Mouse (Mus musculus): ENCODE measurements around the gene Ptms. TPM values are rescaled to one million over a fixed set of nuclear protein-coding genes. Genes with fewer than 3 reads are reported as not detected.
A peak's percentile ranks its signal among the peaks of the same experiment; 100 is the strongest.

Gene Ptms
- polyA plus RNA-seq, 1 experiment from 2014 or later, result 399 TPM

DNA sequence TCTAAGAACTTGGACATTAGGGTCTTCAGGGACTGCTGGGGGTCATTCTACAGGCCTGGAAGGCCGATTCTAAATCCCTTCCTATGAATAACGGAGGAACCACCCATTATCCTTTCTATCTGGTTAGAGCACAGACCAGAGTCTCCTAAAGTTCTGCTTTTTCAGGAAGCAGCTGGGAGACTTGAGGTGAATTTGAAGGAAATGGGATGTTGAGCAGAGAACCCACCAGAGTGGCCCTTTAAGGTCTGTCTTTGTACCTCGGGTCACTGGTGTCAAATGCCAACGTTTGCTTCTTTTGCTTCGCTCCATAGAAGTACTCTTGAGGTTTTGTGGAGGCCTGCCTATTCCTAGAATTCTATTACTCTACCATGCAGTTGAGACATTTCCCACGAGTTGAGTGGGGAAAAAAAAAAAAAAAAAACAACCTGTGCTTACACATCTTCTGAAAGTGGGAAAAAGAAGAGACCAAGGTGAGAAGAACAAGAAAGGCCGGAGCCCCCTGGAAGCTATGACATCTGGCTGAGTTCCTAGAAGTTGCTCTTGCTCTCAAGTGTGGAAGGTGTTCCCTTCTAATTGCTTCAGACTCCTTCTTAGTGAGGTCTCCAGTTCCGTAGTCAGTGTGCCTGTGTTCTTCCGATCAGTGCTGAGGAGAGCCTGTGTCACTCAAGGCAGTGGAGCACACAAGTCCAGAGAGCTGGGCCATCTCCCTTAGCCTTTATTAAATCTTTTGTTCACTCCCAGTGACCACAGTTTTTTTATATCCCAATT is 599 bp upstream of the Ptms start:
- 21% methylated on average over 9 of the region's 9 CpGs for WGBS
- Histone ChIP-seq H3K27ac (peak overlapping the region; percentile 99), H3K9me3 (replicated peaks; ENCODE audit: low read length) (no peaks in the 10 kb centered on the region), H3K4me2 (ENCODE audit: low read length) (peak overlapping the region; percentile 84; the same call in 1 of the 2 replicates), H3K36me3 (ENCODE audit: insufficient read depth, low read length) (no peaks in the 10 kb centered on the region), H3K27me3 (ENCODE audit: insufficient read depth, low read length) (no peaks in the 10 kb centered on the region), H3K4me3 (replicated peaks; ENCODE audit: low read depth, low read length) (0 out of 2 replicates have a peak overlapping the region, but pooled peaks have one; percentile 23), H3K9ac (ENCODE audit: low read depth, low read length) (no peak overlapping the region), H3K4me1 (replicated peaks; ENCODE audit: insufficient read depth, low read length) (peaks cover 29% of the 10 kb centered on the region)
- no peak for DNase-seq (ENCODE audit: low spot score)
- no peak for ATAC-seq (replicated peaks; ENCODE audit: low FRiP score, low read depth)
- no peak for TF ChIP-seq CTCF (IDR thresholded peaks at IDR 0.05; ENCODE audit: low read depth)

DNA sequence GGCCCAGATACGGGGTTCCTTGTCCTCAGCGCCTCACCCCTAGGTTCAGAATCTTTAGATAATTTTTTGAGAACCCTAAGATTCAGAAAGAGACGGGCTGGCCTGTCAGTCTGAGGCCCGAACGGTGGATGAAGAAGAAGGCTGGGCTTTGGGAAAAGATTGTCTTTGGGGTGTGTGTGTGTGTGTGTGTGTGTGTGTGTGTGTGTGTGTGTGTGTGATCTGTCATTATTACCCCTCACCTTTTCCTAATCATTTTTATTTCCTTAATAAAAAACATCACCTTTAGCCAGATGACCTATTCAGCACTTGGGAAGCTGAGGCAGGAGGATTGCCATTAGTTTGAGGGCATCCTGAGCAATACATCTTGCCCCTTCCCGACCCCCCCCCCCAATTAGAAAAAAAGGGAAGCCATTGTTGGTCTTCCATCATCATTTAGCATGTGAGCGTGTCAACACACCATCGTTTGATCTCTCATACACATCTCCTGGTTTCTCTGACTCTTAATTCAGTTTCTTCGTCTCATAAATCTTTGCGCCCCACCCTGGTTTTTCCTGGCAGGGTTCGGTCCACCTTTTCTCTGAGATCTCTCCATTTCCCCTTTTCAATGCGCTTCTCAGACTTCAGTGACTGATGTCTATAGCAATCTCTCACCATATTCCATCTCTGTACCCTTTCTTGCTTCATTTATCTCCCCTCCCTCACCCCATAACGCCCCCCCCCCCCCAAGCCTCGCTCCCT is 844 bp downstream of the Ptms start:
- no peak for TF ChIP-seq CTCF (IDR thresholded peaks at IDR 0.05; ENCODE audit: low read depth)
- H3K27ac ChIP-seq, result peak overlapping the region; percentile 99
- peak overlapping the region; percentile 84 for H3K4me2 ChIP-seq (ENCODE audit: low read length)
- WGBS, result 21% methylated on average over 13 of the region's 14 CpGs
- H3K4me1 ChIP-seq (replicated peaks; ENCODE audit: insufficient read depth, low read length), result peaks cover 35% of the 10 kb centered on the region
- H3K27me3 ChIP-seq (ENCODE audit: insufficient read depth, low read length), result no peaks in the 10 kb centered on the region
- no peak for DNase-seq (ENCODE audit: low spot score)
- no peaks in the 10 kb centered on the region for H3K9me3 ChIP-seq (replicated peaks; ENCODE audit: low read length)
- peak overlapping the region; percentile 23; the same call in 1 of the 2 replicates for H3K4me3 ChIP-seq (replicated peaks; ENCODE audit: low read depth, low read length)
- peaks cover 9% of the 10 kb centered on the region for H3K36me3 ChIP-seq (ENCODE audit: insufficient read depth, low read length)
- no peak overlapping the region for H3K9ac ChIP-seq (ENCODE audit: low read depth, low read length)
- no peak for ATAC-seq (replicated peaks; ENCODE audit: low FRiP score, low read depth)

DNA sequence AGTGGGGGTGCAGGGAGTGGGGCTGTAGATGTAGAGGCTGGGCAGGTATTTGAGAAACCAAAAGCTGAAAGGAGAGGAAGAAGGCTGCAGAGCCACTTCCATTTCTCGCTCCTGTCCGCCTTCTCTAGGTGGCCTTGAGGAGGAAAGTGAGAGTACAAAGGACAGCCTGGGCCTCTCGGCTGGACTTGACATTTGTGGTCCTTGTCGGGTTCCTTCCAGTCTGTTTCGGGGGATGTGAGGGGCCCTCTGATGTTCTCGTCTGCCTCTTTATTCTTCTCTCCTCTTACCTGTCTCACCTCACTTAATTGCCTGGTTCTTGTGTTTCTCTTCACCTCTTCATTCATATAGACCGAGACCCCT is 1.6 kb downstream of the Ptms start:
- H3K4me3 ChIP-seq (replicated peaks; ENCODE audit: low read depth, low read length), result peak overlapping the region; percentile 86
- H3K9ac ChIP-seq (ENCODE audit: low read depth, low read length), result peak overlapping the region; percentile 100
- H3K4me1 ChIP-seq (replicated peaks; ENCODE audit: insufficient read depth, low read length), result peaks cover 35% of the 10 kb centered on the region
- DNase-seq (ENCODE audit: low spot score) (no peak), ATAC-seq (replicated peaks; ENCODE audit: low FRiP score, low read depth) (no peak)
- no peaks in the 10 kb centered on the region for H3K9me3 ChIP-seq (replicated peaks; ENCODE audit: low read length)
- H3K27me3 ChIP-seq (ENCODE audit: insufficient read depth, low read length), result no peaks in the 10 kb centered on the region
- peak overlapping the region; percentile 99 for H3K27ac ChIP-seq
- peaks cover 12% of the 10 kb centered on the region for H3K36me3 ChIP-seq (ENCODE audit: insufficient read depth, low read length)
- no peak for TF ChIP-seq CTCF (IDR thresholded peaks at IDR 0.05; ENCODE audit: low read depth)
- H3K4me2 ChIP-seq (ENCODE audit: low read length), result peak overlapping the region; percentile 84
- 7% methylated on average over 7 of the region's 7 CpGs for WGBS

DNA sequence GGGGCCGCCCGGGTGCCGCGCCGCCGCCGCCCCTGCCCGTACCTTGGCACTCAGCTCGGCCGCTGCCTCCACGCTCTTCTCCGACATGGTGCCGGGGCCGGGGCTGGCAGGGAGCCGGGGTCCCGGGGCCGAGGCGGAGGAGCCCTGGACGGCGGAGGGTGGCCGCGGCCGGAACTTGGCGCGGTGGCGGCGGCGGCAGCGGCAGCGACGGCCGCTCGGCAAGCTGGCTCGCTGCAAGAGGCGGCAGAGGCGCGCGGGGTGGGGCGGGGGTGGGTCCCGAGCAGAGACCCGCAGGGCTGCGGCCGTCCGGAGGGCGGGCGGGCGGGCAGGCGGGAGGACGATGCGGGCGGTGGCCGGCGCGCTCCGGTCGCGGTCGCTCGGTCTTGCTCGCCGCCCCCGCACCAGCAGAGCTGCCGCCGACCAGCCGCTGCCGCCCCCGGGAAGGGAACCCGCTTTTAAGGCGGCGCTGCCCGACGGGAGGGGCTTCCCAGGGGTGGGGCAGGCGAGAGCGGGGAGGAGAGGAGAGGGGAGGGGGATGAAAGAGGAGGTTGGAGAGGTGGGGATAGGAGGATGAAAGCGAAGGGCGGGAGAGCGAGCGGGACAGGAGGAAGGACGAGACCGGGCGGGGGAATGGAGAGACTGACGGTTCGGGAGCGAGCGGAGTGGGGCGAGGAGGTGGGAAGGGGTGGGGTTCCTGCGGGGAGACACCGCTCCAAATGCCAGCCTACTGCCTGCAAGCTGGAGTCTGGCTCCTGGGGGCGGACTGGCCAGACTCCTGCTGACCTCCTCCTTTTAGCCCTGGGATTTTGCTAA is 2.2 kb downstream of the Ptms start:
- peaks cover 35% of the 10 kb centered on the region for H3K4me1 ChIP-seq (replicated peaks; ENCODE audit: insufficient read depth, low read length)

DNA sequence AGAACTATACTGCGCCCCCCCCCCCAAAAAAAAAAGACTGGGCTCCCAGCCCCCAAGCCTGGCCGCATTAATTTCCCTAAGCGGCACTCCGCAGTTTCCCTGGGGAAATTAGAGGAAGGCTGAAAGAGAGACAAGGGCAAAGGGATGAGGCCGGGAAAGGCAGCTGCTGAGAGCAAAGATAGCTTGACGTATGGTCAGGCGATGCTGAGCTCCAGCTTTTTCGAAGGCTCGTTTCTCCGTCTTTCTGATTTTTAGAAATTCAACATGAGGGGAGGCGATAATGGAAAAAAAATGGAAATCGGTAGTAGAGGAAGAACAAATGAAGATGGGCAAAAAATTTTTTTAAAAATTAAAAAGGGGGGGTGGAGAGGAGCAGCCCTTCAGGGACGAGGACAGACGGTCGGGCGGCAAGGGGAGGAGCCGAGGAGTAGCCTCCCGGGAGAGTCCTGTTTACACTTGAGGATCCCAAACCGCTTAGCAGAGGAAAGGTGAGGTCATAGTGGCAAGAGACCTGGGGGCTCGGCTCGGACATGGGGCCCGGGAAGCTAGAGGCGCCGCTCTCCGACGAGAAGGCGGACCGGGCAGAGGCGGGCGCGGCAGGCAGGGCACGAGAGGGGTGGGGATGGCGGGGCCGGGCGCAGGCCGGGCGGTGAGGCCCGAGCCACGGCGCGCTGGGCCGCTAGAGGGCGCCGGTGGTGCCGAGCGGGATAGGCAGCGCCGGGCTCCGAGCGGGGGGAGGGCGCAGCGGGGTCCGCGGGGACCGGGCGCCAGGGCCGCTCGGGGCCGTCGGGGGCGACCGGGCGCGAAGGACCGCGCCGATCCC is 3.0 kb downstream of the Ptms start:
- Histone ChIP-seq H3K9me3 (replicated peaks; ENCODE audit: low read length) (no peaks in the 10 kb centered on the region), H3K4me3 (replicated peaks; ENCODE audit: low read depth, low read length) (peak overlapping the region; percentile 86), H3K4me1 (replicated peaks; ENCODE audit: insufficient read depth, low read length) (peaks cover 35% of the 10 kb centered on the region), H3K36me3 (ENCODE audit: insufficient read depth, low read length) (peaks cover 20% of the 10 kb centered on the region), H3K4me2 (ENCODE audit: low read length) (peak overlapping the region; percentile 84), H3K9ac (ENCODE audit: low read depth, low read length) (peak overlapping the region; percentile 100), H3K27ac (peak overlapping the region; percentile 99), H3K27me3 (ENCODE audit: insufficient read depth, low read length) (no peaks in the 10 kb centered on the region)
- TF ChIP-seq CTCF (IDR thresholded peaks at IDR 0.05; ENCODE audit: low read depth), result peak; percentile 62; the same call in 1 of the 2 replicates
- ATAC-seq (replicated peaks; ENCODE audit: low FRiP score, low read depth) (peak; percentile 72), DNase-seq (ENCODE audit: low spot score) (peak; percentile 91)
- WGBS, result under 1% methylated on average over 41 of the region's 67 CpGs

More for the DNA sequence above, 2.2 kb downstream of the Ptms start:
- H3K27me3 ChIP-seq (ENCODE audit: insufficient read depth, low read length), result no peaks in the 10 kb centered on the region
- H3K9me3 ChIP-seq (replicated peaks; ENCODE audit: low read length), result no peaks in the 10 kb centered on the region
- WGBS, result under 1% methylated on average over 48 of the region's 89 CpGs
- H3K9ac ChIP-seq (ENCODE audit: low read depth, low read length), result peak overlapping the region; percentile 100
- no peak for TF ChIP-seq CTCF (IDR thresholded peaks at IDR 0.05; ENCODE audit: low read depth)
- peak; percentile 97 for DNase-seq (ENCODE audit: low spot score)
- peak; percentile 54 for ATAC-seq (replicated peaks; ENCODE audit: low FRiP score, low read depth)
- H3K4me3 ChIP-seq (replicated peaks; ENCODE audit: low read depth, low read length), result peak overlapping the region; percentile 86
- peaks cover 17% of the 10 kb centered on the region for H3K36me3 ChIP-seq (ENCODE audit: insufficient read depth, low read length)
- H3K4me2 ChIP-seq (ENCODE audit: low read length), result peak overlapping the region; percentile 84
- peak overlapping the region; percentile 99 for H3K27ac ChIP-seq

Data from kidney, postnatal 0 days (tissue).